Mouse (Mus musculus) MEL (cell line): Measurements from ENCODE around the gene Slc16a13. TPM values are rescaled to one million over a fixed set of nuclear protein-coding genes. Genes with fewer than 3 reads are reported as not detected.

Experiments used
- DNase-seq: peaks from one replicate; pipeline ENCODE4 v3.0.0; 2011; ENCODE audit warnings: low read depth, low spot score
- H3K27ac ChIP-seq: 2 replicates; pipeline ENCODE4 v1.5.1; 2012; ENCODE audit warnings: low read depth, mild to moderate bottlenecking, control low read depth, low read length, moderate library complexity; ENCODE audit not compliant: control insufficient read depth
- H3K27me3 ChIP-seq, 2 experiments: fragments of 150-350 bp in 1 of 2; sonication (generic) in 1 of 2; 2 replicates each; pipeline ENCODE4 v1.6.1; 2012; ENCODE audit warnings: low read length in 2 of 2, mild to moderate bottlenecking in 2 of 2, improper control_type of control experiment in 1 of 2, moderate library complexity in 1 of 2; ENCODE audit not compliant: insufficient read depth in 2 of 2, control insufficient read depth in 1 of 2
- H3K36me3 ChIP-seq, 2 experiments: 2 replicates each; pipeline ENCODE4 v1.6.1; 2012 to 2014; ENCODE audit warnings: low read length in 2 of 2, improper control_type of control experiment in 1 of 2, inconsistent platforms in 1 of 2, mild to moderate bottlenecking in 1 of 2; ENCODE audit not compliant: insufficient read depth in 2 of 2, control insufficient read depth in 1 of 2
- H3K4me1 ChIP-seq, 2 experiments: fragments of 150-350 bp in 1 of 2; sonication (generic) in 1 of 2; 2 replicates each; pipeline ENCODE4 v1.6.1; 2012; ENCODE audit warnings: low read length in 2 of 2, improper control_type of control experiment in 1 of 2, mild to moderate bottlenecking in 1 of 2; ENCODE audit not compliant: insufficient read depth in 2 of 2, control insufficient read depth in 1 of 2
- H3K4me3 ChIP-seq, 2 experiments: fragments of 150-350 bp in 1 of 2; sonication (generic) in 1 of 2; 2 replicates each; pipeline ENCODE4 v1.5.1; 2012; ENCODE audit warnings: low read depth in 2 of 2, low read length in 2 of 2, mild to moderate bottlenecking in 2 of 2, moderate library complexity in 2 of 2, control low read depth in 1 of 2, improper control_type of control experiment in 1 of 2; ENCODE audit not compliant: control insufficient read depth in 1 of 2, insufficient read depth in 1 of 2
- H3K79me2 ChIP-seq: 2 replicates; pipeline ENCODE4 v1.6.1; 2012; ENCODE audit warnings: mild to moderate bottlenecking, low read length, moderate library complexity; ENCODE audit not compliant: control insufficient read depth, poor library complexity, insufficient read depth
- H3K9ac ChIP-seq: 2 replicates; pipeline ENCODE4 v1.6.1; 2012; ENCODE audit warnings: low read depth, mild to moderate bottlenecking, control low read depth, low read length, moderate library complexity; ENCODE audit not compliant: control insufficient read depth, poor library complexity, severe bottlenecking
- H3K9me3 ChIP-seq: fragments of 150-350 bp; sonication (generic); replicated peaks from 2 replicates; pipeline ENCODE4 v1.6.1; 2012; ENCODE audit warnings: mild to moderate bottlenecking, low read length, improper control_type of control experiment, moderate library complexity; ENCODE audit not compliant: insufficient read depth
- BHLHE40 ChIP-seq: IDR thresholded peaks from 2 replicates; pipeline ENCODE4 v1.6.1; 2012; ENCODE audit warnings: low read depth, mild to moderate bottlenecking, inconsistent platforms, low read length, improper control_type of control experiment, borderline replicate concordance
- CHD2 ChIP-seq: IDR thresholded peaks from 2 replicates; pipeline ENCODE4 v1.6.1; 2011; ENCODE audit warnings: low read length, improper control_type of control experiment
- CTCF ChIP-seq, 3 experiments: IDR thresholded peaks in 2 of 3; conservative IDR thresholded peaks in 1 of 3; 2 replicates each; pipeline ENCODE4 v1.5.1; 2011 to 2012; ENCODE audit warnings: low read length in 3 of 3, low read depth in 2 of 3, mild to moderate bottlenecking in 2 of 3, improper control_type of control experiment in 1 of 3, inconsistent platforms in 1 of 3, mixed read lengths in 1 of 3, moderate library complexity in 1 of 3; ENCODE audit not compliant: control insufficient read depth in 1 of 3, insufficient read depth in 1 of 3, poor library complexity in 1 of 3, severe bottlenecking in 1 of 3
- E2F4 ChIP-seq: IDR thresholded peaks from 2 replicates; pipeline ENCODE4 v1.6.1; 2011; ENCODE audit warnings: low read depth, low read length, improper control_type of control experiment, borderline replicate concordance
- ELF1 ChIP-seq: IDR thresholded peaks from 2 replicates; pipeline ENCODE4 v1.6.1; 2014; ENCODE audit warnings: low read depth, mild to moderate bottlenecking, inconsistent platforms, low read length, improper control_type of control experiment, moderate library complexity
- EP300 ChIP-seq, 2 experiments: IDR thresholded peaks; 2 replicates each; pipeline ENCODE4 v1.6.1; 2011; ENCODE audit warnings: improper control_type of control experiment in 2 of 2, low read length in 2 of 2, low read depth in 1 of 2, mild to moderate bottlenecking in 1 of 2
- ETS1 ChIP-seq: IDR thresholded peaks from 2 replicates; pipeline ENCODE4 v1.6.1; 2012; ENCODE audit warnings: low read depth, mild to moderate bottlenecking, inconsistent platforms, low read length, improper control_type of control experiment, moderate library complexity
- GABPA ChIP-seq: IDR thresholded peaks from 2 replicates; pipeline ENCODE4 v1.6.1; 2012; ENCODE audit warnings: low read depth, mild to moderate bottlenecking, inconsistent platforms, low read length, improper control_type of control experiment, moderate library complexity
- GATA1 ChIP-seq: IDR thresholded peaks from 2 replicates; pipeline ENCODE4 v1.6.1; 2011; ENCODE audit warnings: low read depth, low read length, improper control_type of control experiment
- KAT2A ChIP-seq: conservative IDR thresholded peaks from 2 replicates; pipeline ENCODE4 v1.6.1; 2012; ENCODE audit warnings: low read depth, low read length, improper control_type of control experiment, inconsistent platforms
- MAFK ChIP-seq: IDR thresholded peaks from 2 replicates; pipeline ENCODE4 v1.6.1; 2011; ENCODE audit warnings: low read depth, mild to moderate bottlenecking, low read length, improper control_type of control experiment, borderline replicate concordance
- MAX ChIP-seq: IDR thresholded peaks from 2 replicates; pipeline ENCODE4 v1.6.1; 2011; ENCODE audit warnings: low read length, improper control_type of control experiment
- MAZ ChIP-seq: IDR thresholded peaks from 2 replicates; pipeline ENCODE4 v1.6.1; 2012; ENCODE audit warnings: low read depth, mild to moderate bottlenecking, inconsistent platforms, low read length, improper control_type of control experiment
- MEF2A ChIP-seq: IDR thresholded peaks from 2 replicates; pipeline ENCODE4 v1.6.1; 2014; ENCODE audit warnings: low read depth, mild to moderate bottlenecking, inconsistent platforms, low read length, improper control_type of control experiment; ENCODE audit not compliant: poor library complexity, insufficient replicate concordance, severe bottlenecking; ENCODE audit errors: extremely low read depth
- MYB ChIP-seq: IDR thresholded peaks from 2 replicates; pipeline ENCODE4 v1.6.1; 2011; ENCODE audit warnings: mild to moderate bottlenecking, low read depth, low read length, improper control_type of control experiment
- MYC ChIP-seq: IDR thresholded peaks from 2 replicates; pipeline ENCODE4 v1.6.1; 2011; ENCODE audit warnings: low read depth, mild to moderate bottlenecking, low read length, improper control_type of control experiment, moderate library complexity
- NELFE ChIP-seq: IDR thresholded peaks from 2 replicates; pipeline ENCODE4 v1.6.1; 2011; ENCODE audit warnings: low read depth, low read length, improper control_type of control experiment
- NRF1 ChIP-seq: IDR thresholded peaks from 2 replicates; pipeline ENCODE4 v1.6.1; 2014; ENCODE audit warnings: low read depth, mild to moderate bottlenecking, inconsistent platforms, low read length, improper control_type of control experiment, moderate library complexity; ENCODE audit not compliant: poor library complexity, insufficient read depth, severe bottlenecking
- POLR2A ChIP-seq, 2 experiments: IDR thresholded peaks; 2 replicates each; pipeline ENCODE4 v1.6.1; 2011 to 2012; ENCODE audit warnings: low read length in 2 of 2, mild to moderate bottlenecking in 2 of 2, control low read depth in 1 of 2, improper control_type of control experiment in 1 of 2, low read depth in 1 of 2, moderate library complexity in 1 of 2; ENCODE audit not compliant: control insufficient read depth in 1 of 2, insufficient read depth in 1 of 2, poor library complexity in 1 of 2
- POLR2AphosphoS2 ChIP-seq: IDR thresholded peaks from 2 replicates; pipeline ENCODE4 v1.6.1; 2011; ENCODE audit warnings: low read length, improper control_type of control experiment
- POLR2AphosphoS5 ChIP-seq: IDR thresholded peaks from 2 replicates; pipeline ENCODE4 v1.6.1; 2012; ENCODE audit warnings: low read depth, borderline replicate concordance, mild to moderate bottlenecking, inconsistent platforms, low read length, moderate library complexity, mixed read lengths
- RAD21 ChIP-seq: IDR thresholded peaks from 2 replicates; pipeline ENCODE4 v1.6.1; 2011; ENCODE audit warnings: mild to moderate bottlenecking, low read depth, low read length, improper control_type of control experiment
- RCOR1 ChIP-seq: IDR thresholded peaks from 2 replicates; pipeline ENCODE4 v1.6.1; 2012; ENCODE audit warnings: low read depth, mild to moderate bottlenecking, inconsistent platforms, low read length, improper control_type of control experiment
- SIN3A ChIP-seq: IDR thresholded peaks from 2 replicates; pipeline ENCODE4 v1.6.1; 2012; ENCODE audit warnings: low read length, improper control_type of control experiment, inconsistent platforms
- SMC3 ChIP-seq: IDR thresholded peaks from 2 replicates; pipeline ENCODE4 v1.6.1; 2011; ENCODE audit warnings: low read depth, low read length, improper control_type of control experiment
- TAL1 ChIP-seq: IDR thresholded peaks from 2 replicates; pipeline ENCODE4 v1.6.1; 2012; ENCODE audit warnings: mild to moderate bottlenecking, inconsistent platforms, low read length, moderate library complexity, mixed read lengths
- TBP ChIP-seq: IDR thresholded peaks from 2 replicates; pipeline ENCODE4 v1.8.0; 2011; ENCODE audit warnings: low read depth, low read length, improper control_type of control experiment
- UBTF ChIP-seq: IDR thresholded peaks from 2 replicates; pipeline ENCODE4 v1.6.1; 2012; ENCODE audit warnings: low read depth, mild to moderate bottlenecking, inconsistent platforms, low read length, improper control_type of control experiment, moderate library complexity, borderline replicate concordance; ENCODE audit not compliant: insufficient read depth
- USF1 ChIP-seq: IDR thresholded peaks from 2 replicates; pipeline ENCODE4 v1.6.1; 2014; ENCODE audit warnings: low read depth, mild to moderate bottlenecking, inconsistent platforms, low read length, improper control_type of control experiment, moderate library complexity
- USF2 ChIP-seq, 2 experiments: IDR thresholded peaks; 2 replicates each; pipeline ENCODE4 v1.6.1; 2011 to 2012; ENCODE audit warnings: improper control_type of control experiment in 2 of 2, low read length in 2 of 2, borderline replicate concordance in 1 of 2, inconsistent platforms in 1 of 2, low read depth in 1 of 2, mild to moderate bottlenecking in 1 of 2; ENCODE audit not compliant: insufficient read depth in 1 of 2
- ZC3H11A ChIP-seq: IDR thresholded peaks from 2 replicates; pipeline ENCODE4 v1.6.1; 2012; ENCODE audit warnings: low read depth, mild to moderate bottlenecking, inconsistent platforms, low read length, improper control_type of control experiment
- ZKSCAN1 ChIP-seq: IDR thresholded peaks from 2 replicates; pipeline ENCODE4 v1.6.1; 2012; ENCODE audit warnings: low read depth, mild to moderate bottlenecking, inconsistent platforms, low read length, improper control_type of control experiment, moderate library complexity
- ZMIZ1 ChIP-seq: IDR thresholded peaks from 2 replicates; pipeline ENCODE4 v1.6.1; 2012; ENCODE audit warnings: low read depth, mild to moderate bottlenecking, inconsistent platforms, low read length, improper control_type of control experiment, moderate library complexity
- ZNF384 ChIP-seq: IDR thresholded peaks from 2 replicates; pipeline ENCODE4 v1.6.1; 2012; ENCODE audit warnings: low read depth, mild to moderate bottlenecking, inconsistent platforms, low read length, improper control_type of control experiment
- polyA plus RNA-seq, 2 experiments: library from polyadenylated mRNA; stranded (reverse) in 1 of 2; unstranded in 1 of 2; fragments of >175 nt in 1 of 2; fragments of >200 nt in 1 of 2; gene quantifications; 2 replicates each; pipeline versions ENCODE4 v1.2.1 to v1.2.4; 2012; ENCODE audit warnings: low replicate concordance in 2 of 2, low read depth in 1 of 2; ENCODE audit not compliant: insufficient read length in 2 of 2, insufficient read depth in 1 of 2, missing spikeins in 1 of 2
- total RNA-seq: library from RNA; depleted of rRNA; stranded (reverse); fragments of 300-350 nt; gene quantifications from 2 replicates; pipeline ENCODE4 v1.2.3, GENCODE M21; 2012; rRNA removed

Gene Slc16a13
- 3.1 and 4.2 TPM in 2 replicates for total RNA-seq
- 1 to 10 TPM in 1 of 2 experiments, not detected in 1; 7.9 TPM for polyA plus RNA-seq

GRCm38 (mm10) chr11:70220731-70221602 lies at the start of gene Slc16a13:
Slc16a13 (minus strand) TSS chr11:70221064.
- H3K79me2 ChIP-seq, result peaks cover 5% of the 10 kb centered on the region; the same call in 1 of the 2 replicates
- H3K4me1 ChIP-seq, result peaks cover 5 to 7% of the 10 kb centered on the region in 2 experiments; a peak in 3 of 4 replicates
- peak within 1 kb of the TSS; percentile 95 for H3K27ac ChIP-seq
- H3K9me3 ChIP-seq, result no peaks in the 10 kb centered on the region
- peak; percentile 100 for DNase-seq
- no peaks in the 10 kb centered on the region for H3K27me3 ChIP-seq
- peak within 1 kb of the TSS; percentile 66 to 77 for H3K4me3 ChIP-seq
- peak within 1 kb of the TSS; percentile 81 for H3K9ac ChIP-seq
- peaks cover 0 to 5% of the 10 kb centered on the region in 2 experiments; a peak in 2 of 4 replicates for H3K36me3 ChIP-seq
- TF ChIP-seq TAL1 (peak; percentile 53), MAX (peak; percentile 97), MAFK (no peak), E2F4 (no peak), RCOR1 (no peak), MAZ (no peak; the same call in 1 of the 2 replicates), USF2 (IDR thresholded peaks at IDR 0.05; ENCODE audit: borderline replicate concordance in 1 of 2, insufficient read depth in 1 of 2, low read depth in 1 of 2, low read length in 2 of 2) (peak; percentile 58 to 86), SMC3 (no peak), RAD21 (no peak), SIN3A (peak; percentile 88), NRF1 (peak; percentile 95), BHLHE40 (peak; percentile 86), MYB (0 out of 2 replicates have a peak, but pooled peaks have one; percentile 34), GATA1 (peak; percentile 35), ZNF384 (no peak), ELF1 (peak; percentile 58), ZC3H11A (no peak), CHD2 (no peak), GABPA (no peak), ZKSCAN1 (no peak), MYC (peak; percentile 73; the same call in 1 of the 2 replicates), NELFE (peak; percentile 97), KAT2A (no peak; the same call in 1 of the 2 replicates), UBTF (0 out of 2 replicates have a peak, but pooled peaks have one; percentile 53), TBP (peak; percentile 96), ZMIZ1 (peak; percentile 93), POLR2A (IDR thresholded peaks at IDR 0.05; ENCODE audit: control insufficient read depth in 1 of 2, insufficient read depth in 1 of 2, low read depth in 1 of 2, low read length in 2 of 2, poor library complexity in 1 of 2) (peak; percentile 88 to 98), USF1 (peak; percentile 98), ETS1 (peak; percentile 63), POLR2AphosphoS2 (peak; percentile 95), POLR2AphosphoS5 (peak; percentile 58; the same call in 1 of the 2 replicates), EP300 (IDR thresholded peaks at IDR 0.05; ENCODE audit: low read depth in 1 of 2, low read length in 2 of 2) (peak in 1 of 2 experiments; percentile 51; a peak in 2 of 4 replicates), CTCF (IDR thresholded peaks at IDR 0.05 in 2 of 3, conservative IDR thresholded peaks at IDR 0.05 in 1 of 3; ENCODE audit: control insufficient read depth in 1 of 3, insufficient read depth in 1 of 3, low read depth in 2 of 3, low read length in 3 of 3, poor library complexity in 1 of 3, severe bottlenecking in 1 of 3) (no peak), MEF2A (no peak)
